Mouse (Mus musculus): Measurements from ENCODE around the gene Zfp143.

Gene Zfp143

GRCm38 (mm10) chr7:110138538-110138937, 77.5 kb downstream of the Zfp143 start:
- no peak for DNase-seq

DNA sequence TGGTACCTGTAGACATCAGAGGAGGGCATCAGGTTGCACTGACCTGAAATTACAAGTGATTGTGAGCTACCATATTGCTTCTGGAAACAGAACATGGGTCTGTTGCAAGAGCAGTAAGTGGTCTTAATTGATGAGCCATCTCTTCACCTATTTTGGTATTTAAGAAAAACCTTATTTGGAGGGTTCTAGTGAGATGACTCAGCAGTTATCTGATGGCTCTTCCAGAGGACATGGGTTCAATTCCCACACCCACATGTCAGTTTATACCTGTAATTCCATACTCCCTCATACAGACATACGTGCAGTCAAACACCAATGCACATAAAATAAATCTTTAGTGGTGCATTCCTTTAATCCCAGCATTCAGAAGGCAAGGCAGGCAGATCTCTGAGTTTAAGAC, 82.8 kb downstream of the Zfp143 start:
- DNase-seq: no peak

Measured in thymus, postnatal 36 days (tissue).